Mouse (Mus musculus) T-helper 17 cell (primary cell): ENCODE measurements around the gene Cldn20.

Experiments
- in situ Hi-C, 2 experiments: fragments of 300-600 bp; cut with MboI, MseI; formaldehyde crosslinking; loops; 1 replicate in 1 of 2; 2 replicates in 1 of 2; pipeline ENCODE4 v1.15.1; 2025; ENCODE audit warnings: high pct_unique_total_duplicates in 2 of 2

Gene Cldn20

GRCm38 (mm10) chr17:3532254-3532653 lies at the start of gene Cldn20:
Cldn20 (plus strand) TSS chr17:3532554.
- in situ Hi-C loops, result no loop called here

- in situ Hi-C loops, result no loop called here
These were observed 49.3 kb upstream of the Cldn20 start for GRCm38 (mm10) chr17:3483091-3483490.

- in situ Hi-C loops, result no loop called here
These were observed 46.5 kb upstream of the Cldn20 start for GRCm38 (mm10) chr17:3485851-3486250.

- in situ Hi-C loops, result no loop called here
These were observed 45.1 kb upstream of the Cldn20 start for GRCm38 (mm10) chr17:3487211-3487610.

GRCm38 (mm10) chr17:3487721-3488601 lies 44.4 kb upstream of the Cldn20 start:
- in situ Hi-C loops, result no loop called here

GRCm38 (mm10) chr17:3490216-3490895 lies 42.0 kb upstream of the Cldn20 start:
- in situ Hi-C loops, result no loop called here

- in situ Hi-C loops, result no loop called here
These were observed 41.3 kb upstream of the Cldn20 start for GRCm38 (mm10) chr17:3491065-3491464.

- in situ Hi-C loops, result no loop called here
These were observed 40.7 kb upstream of the Cldn20 start for GRCm38 (mm10) chr17:3491667-3492066.

- in situ Hi-C loops, result no loop called here
These were observed 36.8 kb upstream of the Cldn20 start for GRCm38 (mm10) chr17:3495576-3495975.

- in situ Hi-C loops, result no loop called here
These were observed 36.3 kb upstream of the Cldn20 start for GRCm38 (mm10) chr17:3496080-3496479.

GRCm38 (mm10) chr17:3498086-3498485 lies 34.3 kb upstream of the Cldn20 start:
- in situ Hi-C loops, result no loop called here

GRCm38 (mm10) chr17:3498580-3498979 lies 33.8 kb upstream of the Cldn20 start:
- in situ Hi-C loops, result no loop called here

GRCm38 (mm10) chr17:3499468-3499867 lies 32.9 kb upstream of the Cldn20 start:
- in situ Hi-C loops, result no loop called here

- in situ Hi-C loops, result no loop called here
These were observed 32.3 kb upstream of the Cldn20 start for GRCm38 (mm10) chr17:3500076-3500475.

- in situ Hi-C loops, result no loop called here
These were observed 31.4 kb upstream of the Cldn20 start for GRCm38 (mm10) chr17:3500936-3501335.

- in situ Hi-C loops, result loop anchor here in 1 of 2 experiments (5.0 kb wide), 1 partner anchor 53 kb away; no protein-coding TSS in a partner anchor
These were observed 26.6 kb upstream of the Cldn20 start for GRCm38 (mm10) chr17:3505711-3506110.

- in situ Hi-C loops, result loop anchor here in 1 of 2 experiments (5.0 kb wide), 1 partner anchor 54 kb away; no protein-coding TSS in a partner anchor
These were observed 25.8 kb upstream of the Cldn20 start for GRCm38 (mm10) chr17:3506508-3506907.

- in situ Hi-C loops, result loop anchor here in 1 of 2 experiments (5.0 kb wide), 1 partner anchor 58 kb away; no protein-coding TSS in a partner anchor
These were observed 22.5 kb upstream of the Cldn20 start for GRCm38 (mm10) chr17:3509841-3510240.

GRCm38 (mm10) chr17:3514316-3514715 lies 18.0 kb upstream of the Cldn20 start:
- in situ Hi-C loops, result no loop called here

GRCm38 (mm10) chr17:3515851-3516250 lies 16.5 kb upstream of the Cldn20 start:
- in situ Hi-C loops, result no loop called here

- in situ Hi-C loops, result no loop called here
These were observed 15.9 kb upstream of the Cldn20 start for GRCm38 (mm10) chr17:3516406-3516805.

- in situ Hi-C loops, result no loop called here
These were observed 12.0 kb upstream of the Cldn20 start for GRCm38 (mm10) chr17:3520344-3520743.
